Mouse (Mus musculus) induced T-regulatory cell, adult 2 months (primary cell): ENCODE results near the gene Gm4952.
"Not testable (repeated sequence)": the region's sequence is repeated elsewhere in the genome, so short reads cannot be mapped to it uniquely, and the experiment has no call there.

Source experiments
- DNase-seq: peaks from one replicate; pipeline ENCODE4 v3.0.0-alpha.2; 2012; ENCODE audit warnings: low read depth

The Gm4952 gene

DNA sequence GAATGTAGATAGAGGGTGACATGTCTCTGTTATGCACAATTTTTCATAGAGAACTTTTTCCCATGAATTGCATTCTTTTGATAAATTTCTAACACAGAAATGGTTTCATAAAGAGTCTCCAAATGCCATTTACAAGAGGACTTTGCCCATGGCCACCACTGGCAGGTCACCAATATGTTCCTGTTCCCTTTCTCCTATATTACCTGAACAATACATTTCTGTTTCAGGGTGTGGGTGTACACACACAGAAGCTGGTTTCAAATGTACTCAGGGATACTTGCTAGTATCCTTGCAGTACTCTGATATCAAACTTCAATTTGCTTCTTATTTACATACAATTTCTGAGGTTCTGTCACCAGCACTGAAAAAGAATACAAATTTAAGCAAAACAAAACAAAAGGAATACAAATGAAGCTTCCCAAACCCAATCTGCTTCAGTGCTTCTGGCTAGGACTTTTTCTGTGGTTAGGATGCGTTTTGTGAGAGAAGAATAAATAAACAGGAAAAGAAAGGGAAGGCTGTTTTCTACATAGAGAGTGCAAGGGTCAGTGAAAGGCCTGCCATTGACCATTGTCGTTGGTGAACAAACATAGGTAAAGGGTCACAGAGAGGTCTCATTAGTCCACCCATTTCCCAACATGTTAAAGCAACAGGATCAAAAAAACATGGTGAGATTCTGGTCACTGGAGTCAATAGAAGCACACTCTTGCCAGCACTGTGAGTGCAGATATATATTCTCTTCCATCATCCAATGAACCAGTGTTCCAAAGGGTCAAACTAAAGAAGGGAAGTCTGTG is 1.1 kb downstream of the Gm4952 start:
- DNase-seq = no peak

GRCm38 (mm10) chr19:12608336-12608735 is 8.6 kb downstream of the Gm4952 start:
- DNase-seq = no peak

- no peak for DNase-seq
These were observed 13.9 kb downstream of the Gm4952 start for GRCm38 (mm10) chr19:12613646-12614045.

DNA sequence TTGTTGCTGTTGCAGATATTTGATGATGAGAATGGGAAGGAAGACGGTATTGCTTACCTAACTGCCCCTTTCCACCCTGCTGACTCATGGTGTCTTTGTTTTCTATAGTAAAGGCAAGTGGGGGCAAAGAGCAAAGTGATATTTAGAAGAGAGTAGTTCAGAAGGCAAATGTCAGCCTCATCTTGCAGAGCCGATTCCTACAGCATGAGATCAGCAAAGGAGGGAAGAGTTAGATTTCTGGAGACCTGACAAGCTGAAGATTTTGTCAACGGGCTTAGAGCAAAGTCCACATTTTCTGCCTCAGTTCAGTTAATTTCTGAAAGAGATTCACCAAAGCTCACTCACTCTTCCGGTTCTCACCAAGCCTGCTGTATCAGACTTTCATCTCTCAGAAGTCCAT is 33.4 kb downstream of the Gm4952 start, which contains the start of gene Glyat:
Glyat (plus strand) TSS at position 133 of the 400 bp plus-strand sequence.
- no peak for DNase-seq

DNA sequence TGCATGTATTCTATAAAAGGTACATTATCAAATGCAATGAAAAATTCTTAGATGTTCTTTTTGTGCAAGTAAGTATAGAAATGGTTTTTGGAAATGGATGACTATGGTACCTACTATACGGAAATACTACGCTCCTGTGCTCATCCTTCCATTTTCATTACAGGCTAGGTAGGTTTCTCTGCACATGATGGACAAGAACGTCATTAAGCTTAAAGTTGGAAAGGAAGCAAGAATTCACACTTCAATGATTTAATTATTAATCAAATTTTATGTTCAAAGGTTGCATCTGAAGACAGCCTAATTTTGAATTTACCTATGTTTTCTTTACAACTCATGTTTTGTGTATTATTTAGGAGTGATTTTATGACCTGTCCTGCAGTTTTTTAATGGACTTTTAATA is 34.5 kb downstream of the Gm4952 start:
- no peak for DNase-seq

DNA sequence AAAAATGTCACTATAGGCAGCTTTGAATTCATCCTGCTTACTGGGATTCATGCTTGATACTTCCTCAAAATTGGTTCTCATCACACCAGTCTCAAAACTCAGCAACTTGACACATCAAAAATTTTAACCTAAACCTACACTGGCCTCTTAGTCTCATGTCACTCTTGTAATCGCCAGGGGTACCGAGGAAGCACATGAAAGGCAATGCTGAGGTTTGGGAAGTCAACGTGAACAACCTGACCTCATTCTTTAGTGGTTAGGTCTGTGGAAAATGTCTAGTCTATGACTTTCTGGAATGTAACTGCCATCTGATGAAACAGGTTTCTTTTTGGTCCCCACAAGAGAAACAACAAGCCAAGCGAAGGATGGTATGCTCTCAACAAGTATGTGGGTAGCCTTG is 35.2 kb downstream of the Gm4952 start:
- DNase-seq = no peak

- no peak for DNase-seq
These were observed 37.1 kb downstream of the Gm4952 start for GRCm38 (mm10) chr19:12636863-12637262.

GRCm38 (mm10) chr19:12638049-12638448 is 38.3 kb downstream of the Gm4952 start:
- DNase-seq = no peak

- no peak for DNase-seq
These were observed 49.7 kb downstream of the Gm4952 start for GRCm38 (mm10) chr19:12649511-12649910.

GRCm38 (mm10) chr19:12666156-12666555 is 66.4 kb downstream of the Gm4952 start:
- DNase-seq = no peak

DNA sequence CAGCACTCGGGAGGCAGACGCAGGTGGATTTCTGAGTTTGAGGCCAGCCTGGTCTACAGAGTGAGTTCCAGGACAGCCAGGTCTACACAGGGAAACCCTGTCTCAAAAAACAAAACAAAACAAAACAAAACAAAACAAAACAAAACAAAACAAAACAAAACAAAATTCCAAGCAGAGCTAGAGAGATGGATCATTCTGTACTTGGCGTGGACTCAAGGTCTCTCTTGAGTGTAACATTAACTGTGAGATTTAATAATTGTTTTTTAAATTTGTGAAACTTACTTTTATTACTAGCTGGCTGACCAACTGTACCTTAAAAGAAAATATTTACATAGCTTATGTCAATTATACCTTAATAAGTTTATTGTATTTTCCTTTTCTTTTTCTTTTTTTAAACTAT is 68.8 kb downstream of the Gm4952 start:
- DNase-seq = not testable (repeated sequence)

GRCm38 (mm10) chr19:12670139-12670538 is 70.4 kb downstream of the Gm4952 start, which contains the start of gene Olfr1442:
Gene Olfr1442 (plus strand): TSS chr19:12670439.
- DNase-seq = no peak

GRCm38 (mm10) chr19:12671051-12671450 is 71.3 kb downstream of the Gm4952 start:
- no peak for DNase-seq

GRCm38 (mm10) chr19:12677812-12678211 is 78.0 kb downstream of the Gm4952 start, which contains the start of gene Olfr1443:
Gene Olfr1443 (plus strand): TSS chr19:12678112.
- no peak for DNase-seq
